Mouse (Mus musculus) neural tube, embryonic 13.5 days (tissue): ENCODE results near the gene Gm28308. TPM values are rescaled to one million over a fixed set of nuclear protein-coding genes. Genes with fewer than 3 reads are reported as not detected.
A peak's percentile ranks its signal among the peaks of the same experiment; 100 is the strongest.

Experiments
- ATAC-seq: fragments of 200-750 bp; cut with Nextera tagmentation; 2 replicates; pipeline ENCODE4 v1.8.0; 2017; ENCODE audit warnings: low read depth, mild to moderate bottlenecking, moderate TSS enrichment, moderate library complexity
- H3K27ac ChIP-seq: fragments of 300-500 bp; sonication (generic); replicated peaks from 2 replicates; pipeline ENCODE4 v1.5.1; 2015; ENCODE audit warnings: moderate library complexity, mild to moderate bottlenecking, inconsistent platforms
- H3K27me3 ChIP-seq: fragments of 300-500 bp; sonication (generic); 2 replicates; pipeline ENCODE4 v1.6.1; 2015; ENCODE audit warnings: mild to moderate bottlenecking, inconsistent platforms
- H3K36me3 ChIP-seq: fragments of 300-500 bp; sonication (generic); 2 replicates; pipeline ENCODE4 v1.6.1; 2015; ENCODE audit warnings: mild to moderate bottlenecking, inconsistent platforms
- H3K4me1 ChIP-seq: fragments of 300-500 bp; sonication (generic); replicated peaks from 2 replicates; pipeline ENCODE4 v1.6.1; 2015; ENCODE audit warnings: inconsistent platforms
- H3K4me2 ChIP-seq: fragments of 300-500 bp; sonication (generic); 2 replicates; pipeline ENCODE4 v1.6.1; 2015; ENCODE audit warnings: inconsistent platforms, mild to moderate bottlenecking, moderate library complexity
- H3K4me3 ChIP-seq: fragments of 300-500 bp; sonication (generic); 2 replicates; pipeline ENCODE4 v1.5.1; 2015; ENCODE audit warnings: mild to moderate bottlenecking, inconsistent platforms
- H3K9ac ChIP-seq: fragments of 300-500 bp; sonication (generic); 2 replicates; pipeline ENCODE4 v1.6.1; 2015; ENCODE audit warnings: moderate library complexity, mild to moderate bottlenecking, inconsistent platforms
- H3K9me3 ChIP-seq: fragments of 300-500 bp; sonication (generic); 2 replicates; pipeline ENCODE4 v1.6.1; 2016; ENCODE audit warnings: inconsistent platforms
- WGBS: fragments of 180-500 bp; shearing (Covaris S2); methylation state at CpG from one replicate; pipeline ENCODE4 v1.1.7; 2015; 5-methylcytosine and 5-hydroxymethylcytosine counted together
- polyA plus RNA-seq: library from polyadenylated mRNA; unstranded; fragments of >200 nt; fragmentation: Nextera tagmentation; extraction: Ambion mirVana; gene quantifications from 2 replicates; pipeline ENCODE4 v1.2.1, GENCODE M21; 2015

Gene Gm28308
- polyA plus RNA-seq, 1 experiment from 2014 or later: not detected

GRCm38 (mm10) chr6:52180726-52181125 is 32.4 kb downstream of the Gm28308 start:
- H3K27me3 ChIP-seq: no peaks in the 10 kb centered on the region
- H3K27ac ChIP-seq: peak overlapping the region; percentile 97
- H3K4me2 ChIP-seq: peak overlapping the region; percentile 75
- ATAC-seq: no peak
- 22% methylated on average over 3 of the region's 3 CpGs for WGBS
- peaks cover 100% of the 10 kb centered on the region for H3K4me1 ChIP-seq
- H3K36me3 ChIP-seq: peaks cover 4% of the 10 kb centered on the region
- peak overlapping the region; percentile 95 for H3K9ac ChIP-seq
- H3K4me3 ChIP-seq: peak overlapping the region; percentile 54
- no peaks in the 10 kb centered on the region for H3K9me3 ChIP-seq

GRCm38 (mm10) chr6:52180213-52180710 is 32.9 kb downstream of the Gm28308 start:
- no peak for ATAC-seq
- peak overlapping the region; percentile 54 for H3K4me3 ChIP-seq
- peak overlapping the region; percentile 95 for H3K9ac ChIP-seq
- 5% methylated on average over 11 of the region's 11 CpGs for WGBS
- no peaks in the 10 kb centered on the region for H3K27me3 ChIP-seq
- peaks cover 100% of the 10 kb centered on the region for H3K4me1 ChIP-seq
- H3K4me2 ChIP-seq: peak overlapping the region; percentile 75
- H3K36me3 ChIP-seq: peaks cover 4% of the 10 kb centered on the region
- no peaks in the 10 kb centered on the region for H3K9me3 ChIP-seq
- peak overlapping the region; percentile 97 for H3K27ac ChIP-seq

- no peaks in the 10 kb centered on the region for H3K27me3 ChIP-seq
- H3K4me2 ChIP-seq: peak overlapping the region; percentile 75
- peaks cover 4% of the 10 kb centered on the region for H3K36me3 ChIP-seq
- ATAC-seq: no peak
- WGBS: 2% methylated on average over 10 of the region's 10 CpGs
- H3K4me3 ChIP-seq: peak overlapping the region; percentile 54
- peaks cover 100% of the 10 kb centered on the region for H3K4me1 ChIP-seq
- peak overlapping the region; percentile 97 for H3K27ac ChIP-seq
- H3K9ac ChIP-seq: peak overlapping the region; percentile 95
- no peaks in the 10 kb centered on the region for H3K9me3 ChIP-seq
These were observed 33.4 kb downstream of the Gm28308 start for GRCm38 (mm10) chr6:52179690-52180089.

GRCm38 (mm10) chr6:52178918-52179665 is 34.0 kb downstream of the Gm28308 start:
- Histone ChIP-seq H3K27me3 (no peaks in the 10 kb centered on the region), H3K36me3 (peaks cover 4% of the 10 kb centered on the region), H3K9me3 (no peaks in the 10 kb centered on the region), H3K4me3 (peak overlapping the region; percentile 54), H3K27ac (peak overlapping the region; percentile 97), H3K4me1 (peaks cover 98% of the 10 kb centered on the region), H3K4me2 (peak overlapping the region; percentile 75), H3K9ac (peak overlapping the region; percentile 95)
- WGBS: 4% methylated on average over 4 of the region's 4 CpGs
- ATAC-seq: no peak

- peak overlapping the region; percentile 54 for H3K4me3 ChIP-seq
- H3K9ac ChIP-seq: peak overlapping the region; percentile 95
- no peaks in the 10 kb centered on the region for H3K9me3 ChIP-seq
- ATAC-seq: no peak
- peak overlapping the region; percentile 75 for H3K4me2 ChIP-seq
- H3K27ac ChIP-seq: peak overlapping the region; percentile 97
- H3K27me3 ChIP-seq: no peaks in the 10 kb centered on the region
- 2% methylated on average over 9 of the region's 9 CpGs for WGBS
- peaks cover 98% of the 10 kb centered on the region for H3K4me1 ChIP-seq
- peaks cover 4% of the 10 kb centered on the region for H3K36me3 ChIP-seq
These were observed 35.3 kb downstream of the Gm28308 start for GRCm38 (mm10) chr6:52177806-52178205.

- Histone ChIP-seq H3K27me3 (no peaks in the 10 kb centered on the region), H3K4me2 (peak within 1 kb of the TSS; percentile 75), H3K4me3 (peak within 1 kb of the TSS; percentile 54), H3K27ac (peak within 1 kb of the TSS; percentile 97), H3K36me3 (peaks cover 5% of the 10 kb centered on the region), H3K9ac (peak within 1 kb of the TSS; percentile 95), H3K9me3 (no peaks in the 10 kb centered on the region), H3K4me1 (peaks cover 98% of the 10 kb centered on the region)
- WGBS: 2% methylated on average over 36 of the region's 36 CpGs
- no peak for ATAC-seq
These were observed 35.9 kb downstream of the Gm28308 start, which contains the start of gene 5730596B20Rik for GRCm38 (mm10) chr6:52177061-52177735. Gene 5730596B20Rik (plus strand): TSS chr6:52177498.

GRCm38 (mm10) chr6:52176391-52176790 is 36.7 kb downstream of the Gm28308 start:
- Histone ChIP-seq H3K9me3 (no peaks in the 10 kb centered on the region), H3K36me3 (peaks cover 7% of the 10 kb centered on the region; the same call in 1 of the 2 replicates), H3K27ac (peak overlapping the region; percentile 97), H3K27me3 (no peaks in the 10 kb centered on the region), H3K9ac (peak overlapping the region; percentile 95), H3K4me3 (peak overlapping the region; percentile 54), H3K4me2 (peak overlapping the region; percentile 75), H3K4me1 (peaks cover 98% of the 10 kb centered on the region)
- WGBS: 1% methylated on average over 6 of the region's 6 CpGs
- ATAC-seq: no peak

GRCm38 (mm10) chr6:52175864-52176263 is 37.3 kb downstream of the Gm28308 start:
- Histone ChIP-seq H3K27ac (peak overlapping the region; percentile 97), H3K9me3 (no peaks in the 10 kb centered on the region), H3K9ac (peak overlapping the region; percentile 95), H3K4me1 (peaks cover 98% of the 10 kb centered on the region), H3K36me3 (peaks cover 13% of the 10 kb centered on the region), H3K4me2 (peak overlapping the region; percentile 75), H3K4me3 (peak overlapping the region; percentile 54), H3K27me3 (no peaks in the 10 kb centered on the region)
- peak; percentile 20 for ATAC-seq
- 0% methylated on average over 6 of the region's 35 CpGs for whole genome bisulfite sequencing

GRCm38 (mm10) chr6:52174968-52175751 is 38.0 kb downstream of the Gm28308 start:
- H3K36me3 ChIP-seq: peaks cover 18% of the 10 kb centered on the region
- H3K9me3 ChIP-seq: no peaks in the 10 kb centered on the region
- peak overlapping the region; percentile 95 for H3K9ac ChIP-seq
- peak overlapping the region; percentile 75 for H3K4me2 ChIP-seq
- WGBS: 1% methylated on average over 33 of the region's 41 CpGs
- no peaks in the 10 kb centered on the region for H3K27me3 ChIP-seq
- peaks cover 98% of the 10 kb centered on the region for H3K4me1 ChIP-seq
- peak overlapping the region; percentile 54 for H3K4me3 ChIP-seq
- ATAC-seq: peak; percentile 38
- peak overlapping the region; percentile 97 for H3K27ac ChIP-seq

GRCm38 (mm10) chr6:52173648-52174047 is 39.5 kb downstream of the Gm28308 start:
- Histone ChIP-seq H3K36me3 (peaks cover 23% of the 10 kb centered on the region), H3K27me3 (no peaks in the 10 kb centered on the region), H3K4me3 (peak overlapping the region; percentile 54), H3K9ac (peak overlapping the region; percentile 92; the same call in 1 of the 2 replicates), H3K4me1 (peaks cover 98% of the 10 kb centered on the region), H3K9me3 (no peaks in the 10 kb centered on the region), H3K27ac (peak overlapping the region; percentile 99), H3K4me2 (peak overlapping the region; percentile 75)
- 4% methylated on average over 4 of the region's 4 CpGs for WGBS
- no peak for ATAC-seq

GRCm38 (mm10) chr6:52172501-52172900 is 40.6 kb downstream of the Gm28308 start:
- H3K4me1 ChIP-seq: peaks cover 98% of the 10 kb centered on the region
- WGBS: under 1% methylated on average over 35 of the region's 35 CpGs
- no peaks in the 10 kb centered on the region for H3K9me3 ChIP-seq
- H3K9ac ChIP-seq: peak overlapping the region; percentile 92
- H3K36me3 ChIP-seq: peaks cover 23% of the 10 kb centered on the region
- peak; percentile 71 for ATAC-seq
- peak overlapping the region; percentile 54 for H3K4me3 ChIP-seq
- H3K27me3 ChIP-seq: no peaks in the 10 kb centered on the region
- H3K4me2 ChIP-seq: peak overlapping the region; percentile 75
- peak overlapping the region; percentile 99 for H3K27ac ChIP-seq
